Mouse (Mus musculus): ENCODE measurements around the gene Smim9.
A peak's percentile ranks its signal among the peaks of the same experiment; 100 is the strongest.

The Smim9 gene

DNA sequence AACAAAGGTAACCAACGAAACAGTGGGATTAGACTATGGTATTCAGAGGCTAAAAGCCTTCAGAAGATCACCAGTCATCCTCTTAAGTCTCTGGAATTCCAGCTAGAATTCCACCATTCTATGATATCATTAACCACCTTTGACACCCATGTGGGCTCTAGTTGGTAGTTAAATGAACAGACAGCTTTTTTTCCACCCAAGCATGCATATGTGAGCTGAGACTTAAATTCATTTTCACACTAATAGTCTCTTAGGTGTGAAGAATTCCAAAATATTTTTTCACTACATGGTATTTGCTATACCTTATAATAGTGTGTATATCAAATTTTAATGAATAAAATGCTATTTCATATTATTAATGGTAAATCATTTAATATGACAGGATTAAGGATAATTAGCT lies at the start of gene Smim9:
Smim9 (minus strand) TSS at position 101 of the 400 bp plus-strand sequence.
- no peak for DNase-seq

DNA sequence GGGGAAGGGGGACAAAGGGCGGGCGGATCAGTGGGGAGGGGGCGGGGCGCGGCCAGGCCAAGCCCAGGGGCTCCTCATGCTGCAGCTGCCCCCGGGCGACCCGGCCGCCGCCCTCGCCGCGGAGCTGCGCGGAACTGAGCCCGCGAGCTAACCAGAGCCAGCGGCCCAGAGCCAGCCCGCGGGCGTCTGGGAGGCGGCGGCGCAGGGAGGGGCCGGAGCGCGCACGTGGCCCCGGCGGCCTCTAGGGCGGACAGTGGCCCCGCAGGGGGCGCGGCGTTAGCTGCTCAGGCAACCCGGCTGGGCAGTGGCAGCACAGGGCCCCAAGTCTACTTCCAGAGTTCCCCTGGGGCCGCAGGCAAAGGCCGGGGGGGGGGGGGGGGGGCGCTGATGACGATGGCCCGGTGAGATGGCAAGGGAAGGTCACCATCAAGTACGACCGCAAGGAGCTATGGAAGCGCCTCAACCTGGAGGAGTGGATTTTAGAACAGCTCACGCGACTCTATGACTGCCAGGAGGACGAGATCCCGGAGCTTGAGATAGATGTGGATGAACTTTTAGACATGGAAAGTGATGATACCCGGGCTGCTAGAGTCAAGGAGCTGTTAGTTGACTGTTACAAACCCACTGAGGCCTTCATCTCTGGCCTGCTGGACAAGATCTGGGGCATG lies 7.9 kb downstream of the Smim9 start:
- DNase-seq: peak; percentile 40 to 79

- DNase-seq: no peak
These were observed 11.3 kb downstream of the Smim9 start for GRCm38 (mm10) chrX:75152249-75152648.

- DNase-seq: no peak
These were observed 13.3 kb downstream of the Smim9 start for GRCm38 (mm10) chrX:75150304-75150703.

DNA sequence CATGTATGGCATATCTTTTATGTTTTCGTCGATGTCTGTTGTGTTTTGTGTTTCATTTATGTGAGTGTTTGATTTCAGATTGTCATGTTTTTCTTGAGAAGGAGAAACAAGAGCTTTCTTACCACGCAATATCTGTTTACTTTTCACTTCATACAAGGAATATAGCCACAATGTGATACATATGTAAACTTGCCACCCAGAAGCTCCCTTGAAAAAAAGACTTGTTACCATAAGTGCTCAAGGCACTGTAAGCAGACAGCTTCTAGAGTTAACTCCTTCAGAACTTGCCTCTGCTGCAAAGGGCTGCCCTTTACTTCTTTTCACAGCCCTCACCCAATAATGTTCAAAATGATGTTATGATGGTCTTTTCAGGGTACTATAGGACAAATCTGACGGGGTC lies 15.2 kb downstream of the Smim9 start:
- no peak for DNase-seq

DNA sequence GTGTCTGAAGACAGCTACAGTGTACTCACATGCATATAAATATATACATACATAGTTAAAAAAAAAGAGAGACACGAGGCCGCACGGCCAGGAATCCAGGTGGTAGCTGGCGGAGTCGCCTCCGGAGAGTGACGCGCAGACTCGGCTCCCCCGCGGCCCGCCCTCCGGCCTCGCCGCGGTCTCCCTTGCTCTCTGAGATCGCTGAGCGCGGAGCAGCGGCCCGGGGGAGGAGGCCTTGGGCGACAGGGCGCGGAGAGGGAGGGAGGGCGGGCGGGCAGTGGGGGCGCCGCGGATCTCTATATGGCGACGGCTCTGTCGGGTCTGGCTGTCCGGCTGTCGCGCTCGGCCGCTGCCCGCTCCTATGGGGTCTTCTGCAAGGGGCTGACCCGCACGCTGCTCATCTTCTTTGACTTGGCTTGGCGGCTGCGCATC lies 20.4 kb downstream of the Smim9 start:
- DNase-seq: peak; percentile 9 to 54

DNA sequence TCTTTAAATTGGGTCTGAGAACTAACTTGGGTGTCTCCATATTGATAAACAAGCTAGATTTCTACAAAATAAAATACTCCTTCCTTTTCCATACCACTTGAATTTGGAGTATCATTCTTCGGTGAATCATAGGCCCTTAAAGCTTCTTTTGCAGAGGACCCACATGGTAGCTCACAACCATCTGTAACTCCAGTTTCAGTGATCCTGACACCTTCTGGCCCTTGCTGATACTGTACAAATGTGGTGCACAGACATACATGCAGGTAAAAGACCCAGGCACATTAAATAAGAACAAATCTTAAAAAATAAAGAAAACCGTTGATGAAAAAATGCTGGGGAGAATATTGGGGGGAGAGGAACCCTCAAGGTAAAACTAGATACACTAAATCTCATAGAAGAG lies 25.4 kb downstream of the Smim9 start:
- no peak for DNase-seq

DNA sequence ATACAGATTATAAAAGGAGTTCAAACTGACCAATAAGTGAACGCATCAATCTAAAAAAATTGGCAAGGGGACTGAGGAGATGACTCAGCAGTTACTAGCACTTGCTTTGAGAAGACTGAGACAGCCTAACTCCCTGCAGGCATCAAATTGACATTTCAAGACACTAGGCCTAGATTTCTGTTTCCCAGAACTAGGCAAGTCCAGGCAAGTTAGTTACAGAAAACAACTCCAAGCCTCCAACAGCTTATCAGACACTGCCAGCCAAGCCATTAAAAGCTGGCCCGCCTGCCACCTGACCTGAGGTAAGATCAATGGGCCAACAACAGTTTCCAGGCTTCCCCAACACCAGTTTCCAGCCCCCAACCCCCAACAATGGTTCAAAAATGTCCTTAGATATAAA lies 25.8 kb downstream of the Smim9 start:
- DNase-seq: no peak

GRCm38 (mm10) chrX:75136938-75137337 lies 26.6 kb downstream of the Smim9 start:
- DNase-seq: no peak

GRCm38 (mm10) chrX:75130467-75131160 lies 33.0 kb downstream of the Smim9 start, which contains the start of gene Mpp1:
Mpp1 (minus strand) TSS chrX:75131016.
- peak; percentile 84 to 91 for DNase-seq

DNA sequence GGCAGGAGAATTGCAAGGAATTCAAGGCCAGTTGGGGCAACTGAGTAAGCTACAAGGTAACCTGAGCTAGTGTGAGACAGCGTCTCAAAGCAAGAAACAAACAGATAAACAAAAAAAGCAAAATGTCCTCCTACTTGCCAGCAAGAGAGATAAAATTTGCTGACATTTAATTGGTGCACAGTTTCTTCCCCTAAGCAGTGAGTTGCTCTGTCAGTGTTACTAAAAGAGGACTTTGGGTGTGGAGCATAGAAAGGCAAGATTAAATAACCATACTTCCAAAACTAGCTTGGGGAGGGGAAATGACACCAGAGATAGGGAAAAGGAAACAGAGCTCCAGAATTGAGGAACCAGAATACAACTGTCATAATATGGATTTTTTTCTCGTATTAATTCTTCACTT lies 34.1 kb downstream of the Smim9 start:
- DNase-seq: no peak

GRCm38 (mm10) chrX:75128333-75128980 lies 35.1 kb downstream of the Smim9 start:
- DNase-seq: peak; percentile 38 to 71

- no peak for DNase-seq
These were observed 36.7 kb downstream of the Smim9 start for GRCm38 (mm10) chrX:75126893-75127292.

- DNase-seq: peak in 1 of 2 experiments; percentile 5
These were observed 38.0 kb downstream of the Smim9 start for GRCm38 (mm10) chrX:75125606-75126005.

DNA sequence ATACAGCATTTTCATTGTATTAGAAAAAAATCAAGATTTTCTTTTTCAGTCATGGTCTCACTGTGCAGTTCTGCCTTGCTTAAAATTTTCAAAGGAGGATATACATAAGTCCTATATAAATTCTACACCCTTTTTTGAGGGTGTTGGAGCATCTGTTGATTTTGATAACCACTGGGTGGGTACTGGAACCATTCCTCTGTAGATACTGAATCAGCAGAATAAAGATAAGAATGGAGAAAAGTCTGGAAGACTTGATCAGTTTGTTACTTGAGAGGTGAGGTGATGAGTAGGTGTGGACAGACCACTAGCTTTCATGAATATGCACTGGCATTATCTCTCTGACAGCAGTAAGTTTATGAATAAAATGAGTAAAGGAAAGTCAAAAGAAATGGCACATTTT lies 48.0 kb downstream of the Smim9 start:
- no peak for DNase-seq

GRCm38 (mm10) chrX:75102293-75102692 lies 61.3 kb downstream of the Smim9 start:
- no peak for DNase-seq

DNA sequence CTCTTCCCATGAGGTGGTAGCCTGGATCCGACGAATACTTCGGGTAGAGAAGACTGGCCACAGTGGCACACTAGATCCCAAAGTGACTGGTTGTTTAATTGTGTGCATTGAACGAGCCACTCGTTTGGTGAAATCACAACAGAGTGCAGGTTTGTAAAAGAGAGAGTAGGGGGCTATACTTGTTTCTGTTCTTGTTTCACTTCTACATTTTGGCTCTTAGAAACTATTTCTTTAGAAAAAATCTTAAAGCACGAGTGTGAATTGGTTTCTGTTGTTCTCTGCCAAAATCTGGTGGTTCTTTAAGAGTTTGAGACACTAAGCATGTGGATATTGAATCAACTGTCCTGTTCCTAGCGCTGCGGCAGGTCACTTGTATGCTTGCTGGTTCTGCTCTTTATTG lies 64.8 kb downstream of the Smim9 start:
- DNase-seq: no peak

- DNase-seq: peak in 1 of 2 experiments; percentile 4
These were observed 67.3 kb downstream of the Smim9 start for GRCm38 (mm10) chrX:75096163-75096770.

Measured in kidney, postnatal 25 days (tissue).